Mouse (Mus musculus): ENCODE data around the gene Heatr5b.

Heatr5b gene

GRCm38 (mm10) chr17:78710258-78710657 is 124.9 kb downstream of the Heatr5b start:
- in situ Hi-C loops (cut with MboI; ENCODE audit: unreplicated experiment in 2 of 2) = no loop called here

GRCm38 (mm10) chr17:78708422-78708821 is 126.7 kb downstream of the Heatr5b start:
- in situ Hi-C loops (cut with MboI; ENCODE audit: unreplicated experiment in 2 of 2) = no loop called here

- in situ Hi-C loops (cut with MboI; ENCODE audit: unreplicated experiment in 2 of 2) = no loop called here
Measured at GRCm38 (mm10) chr17:78702988-78703387, 132.2 kb downstream of the Heatr5b start.
